Mouse (Mus musculus) testis, postnatal 10 days (tissue): ENCODE results near the gene Pax6.

Experiments used
- DNase-seq: peaks from one replicate; pipeline ENCODE4 v3.0.0; 2021; ENCODE audit warnings: low spot score

Gene Pax6

DNA sequence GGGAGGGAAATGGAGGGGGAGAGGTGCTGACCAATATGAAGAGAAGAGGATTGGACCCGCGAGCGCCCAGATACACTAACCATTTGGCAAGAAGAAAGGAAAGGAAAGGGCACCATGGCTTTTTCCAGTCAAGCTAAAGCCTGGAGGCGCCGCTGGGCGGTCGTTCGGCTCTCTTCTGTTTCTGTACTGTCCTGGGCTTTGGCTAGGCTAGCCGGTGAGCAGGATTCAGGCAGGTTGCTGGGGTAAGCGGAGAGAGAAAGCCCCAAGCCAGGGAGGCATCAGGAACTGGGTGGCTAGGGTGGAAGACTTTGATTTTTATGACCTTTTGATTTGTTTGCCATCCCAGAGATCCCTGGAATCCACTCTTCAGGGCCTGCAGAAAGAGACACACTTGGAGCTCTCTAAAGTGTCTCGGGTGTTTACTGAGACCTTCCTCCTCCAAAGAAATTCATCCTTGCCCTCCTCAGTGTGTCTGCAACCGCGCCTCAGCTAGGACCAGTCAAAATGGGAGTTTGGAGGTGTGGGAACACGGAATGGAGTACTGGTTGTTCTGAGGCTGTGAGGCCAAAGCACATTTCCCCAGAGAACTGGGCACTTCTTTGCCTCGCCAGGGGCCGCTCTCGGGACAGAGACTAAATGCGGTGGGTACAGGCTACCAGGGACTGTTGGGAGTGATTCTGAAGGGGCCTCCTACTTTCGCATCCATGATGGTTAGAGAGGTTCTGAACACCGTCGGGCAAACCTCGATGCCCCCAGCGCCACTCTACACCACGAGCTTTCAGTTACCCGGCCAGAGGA is 3.3 kb downstream of the Pax6 start:
- DNase-seq, result no peak

DNA sequence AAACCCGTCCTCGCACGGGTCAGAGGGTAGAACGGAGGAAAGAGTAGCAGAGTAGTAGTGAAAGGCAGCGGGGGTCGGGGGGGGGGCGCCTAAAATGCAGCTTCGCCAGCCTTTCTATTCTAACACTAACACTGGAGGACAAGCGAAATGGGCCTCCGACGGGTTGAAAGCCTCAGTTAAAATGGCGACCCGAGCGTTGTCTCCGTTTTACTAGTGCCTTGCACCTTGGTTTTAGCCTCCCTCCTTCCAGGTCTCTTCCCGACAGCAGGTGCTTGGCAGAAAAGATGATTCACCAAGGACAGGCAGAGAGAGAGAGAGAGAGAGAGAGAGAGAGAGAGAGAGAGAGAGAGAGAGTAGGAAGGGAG is 3.9 kb downstream of the Pax6 start:
- DNase-seq, result no peak

DNA sequence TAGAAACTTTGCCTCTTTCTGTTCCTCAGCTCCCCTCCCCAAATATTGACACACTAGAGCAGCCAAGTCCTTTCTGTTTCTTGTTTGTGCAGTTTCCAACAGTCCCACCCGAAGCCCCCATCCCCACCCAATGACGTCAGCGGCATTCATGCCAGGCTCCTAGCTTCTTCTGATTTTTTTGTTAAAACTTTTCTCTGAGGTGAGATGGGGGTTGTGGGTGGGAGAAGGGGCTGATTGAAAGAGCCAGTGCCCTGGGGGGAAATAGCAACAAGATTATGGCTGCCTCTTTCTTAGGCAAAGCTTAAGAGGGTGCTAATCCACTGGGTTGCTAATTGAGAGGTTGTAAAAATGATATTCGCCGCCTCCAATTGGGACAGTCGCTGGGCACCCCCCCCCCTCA is 4.4 kb downstream of the Pax6 start:
- no peak for DNase-seq

DNA sequence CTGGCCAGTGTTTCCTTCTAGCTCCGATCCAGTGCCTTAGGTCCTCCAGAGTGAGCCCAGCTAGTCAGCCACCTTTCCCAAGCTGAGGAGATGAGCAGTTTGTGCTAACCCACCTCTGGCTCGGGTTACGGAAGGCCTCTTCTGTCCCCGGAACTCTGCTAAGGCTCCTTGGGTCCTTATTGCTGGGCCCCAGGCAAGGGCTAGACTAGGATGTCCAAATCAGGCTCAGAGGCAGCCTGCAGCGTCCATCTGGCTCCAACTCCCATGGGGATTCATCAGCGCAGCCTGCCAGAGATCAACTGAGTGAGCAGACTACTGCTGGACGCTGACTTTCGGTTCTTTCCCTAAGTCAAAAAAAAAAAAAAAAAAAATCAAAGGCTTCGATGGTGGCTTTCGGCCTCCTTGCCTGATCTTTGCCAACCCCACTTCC is 4.9 kb downstream of the Pax6 start:
- DNase-seq, result no peak

DNA sequence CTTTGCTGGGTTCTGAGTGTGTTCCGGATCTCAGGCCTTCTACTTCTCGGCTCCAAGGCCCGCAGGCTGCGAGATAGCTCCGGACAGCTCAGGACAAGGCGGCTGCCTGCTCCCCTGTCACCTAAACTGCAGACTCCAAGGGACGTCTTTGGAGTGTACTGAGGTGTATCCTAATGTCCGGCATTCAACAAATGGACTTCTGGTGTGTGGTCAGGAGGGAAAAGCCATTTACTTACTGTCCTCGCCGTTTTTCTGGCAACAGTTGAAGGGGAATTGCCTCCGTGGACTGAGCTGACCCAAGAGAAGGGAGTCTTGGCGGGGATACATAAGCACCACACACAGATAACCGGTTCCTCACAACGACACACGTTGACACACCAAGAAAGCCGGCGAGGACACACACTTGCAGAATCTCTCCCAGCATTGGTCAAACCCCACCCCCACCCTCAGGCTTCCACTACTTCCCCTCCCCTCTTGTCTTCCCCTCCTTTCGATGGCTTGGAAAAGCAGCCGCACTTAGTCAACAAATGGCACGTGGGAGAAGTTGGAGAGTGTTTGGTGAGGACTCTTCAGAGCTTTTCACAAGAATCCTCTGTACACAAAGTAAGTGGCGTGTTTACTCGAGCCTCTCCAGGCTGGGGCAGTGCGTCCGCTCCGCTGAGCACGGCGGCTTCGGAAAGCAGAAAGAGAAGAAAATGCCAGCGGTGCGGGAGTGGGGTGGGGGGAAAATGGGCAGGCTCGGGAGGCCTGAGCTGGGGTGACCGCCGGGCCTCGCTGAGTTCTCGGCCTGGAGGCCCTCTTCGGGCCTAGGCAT is 5.6 kb downstream of the Pax6 start:
- DNase-seq, result no peak

DNA sequence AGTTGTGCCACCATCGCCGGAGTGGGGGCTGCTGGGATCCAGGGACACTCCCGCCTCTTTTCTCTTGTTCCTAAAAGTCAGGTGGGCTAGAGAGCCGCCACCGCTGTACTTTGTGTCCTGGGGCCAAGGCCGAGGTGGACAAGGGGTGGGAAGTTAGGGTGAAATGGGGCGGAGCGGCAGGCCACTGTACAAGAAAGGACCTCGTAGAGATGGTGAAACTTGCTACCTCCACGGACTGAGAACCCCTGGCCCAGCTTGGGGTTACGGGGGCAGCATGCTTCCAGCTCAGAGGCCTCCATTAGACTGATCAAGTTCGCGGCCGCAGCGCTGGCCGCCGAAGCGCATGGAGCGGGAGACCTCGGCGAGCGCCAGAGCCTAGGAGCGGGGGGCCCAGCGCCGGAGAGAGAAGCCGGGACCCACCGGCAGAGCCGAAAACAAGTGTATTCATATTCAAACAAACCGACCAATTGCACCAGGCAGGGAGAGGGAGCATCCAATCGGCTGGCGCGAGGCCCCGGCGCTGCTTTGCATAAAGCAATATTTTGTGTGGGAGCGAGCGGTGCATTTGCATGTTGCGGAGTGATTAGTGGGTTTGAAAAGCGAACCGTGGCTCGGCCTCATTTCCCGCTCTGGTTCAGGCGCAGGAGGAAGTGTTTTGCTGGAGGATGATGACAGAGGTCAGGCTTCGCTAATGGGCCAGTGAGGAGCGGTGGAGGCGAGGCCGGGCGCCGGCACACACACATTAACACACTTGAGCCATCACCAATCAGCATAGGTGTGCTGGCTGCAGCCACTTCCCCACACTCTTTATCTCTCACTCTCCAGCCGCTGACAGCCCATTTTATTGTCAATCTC is 6.4 kb downstream of the Pax6 start:
- DNase-seq, result peak; percentile 61

DNA sequence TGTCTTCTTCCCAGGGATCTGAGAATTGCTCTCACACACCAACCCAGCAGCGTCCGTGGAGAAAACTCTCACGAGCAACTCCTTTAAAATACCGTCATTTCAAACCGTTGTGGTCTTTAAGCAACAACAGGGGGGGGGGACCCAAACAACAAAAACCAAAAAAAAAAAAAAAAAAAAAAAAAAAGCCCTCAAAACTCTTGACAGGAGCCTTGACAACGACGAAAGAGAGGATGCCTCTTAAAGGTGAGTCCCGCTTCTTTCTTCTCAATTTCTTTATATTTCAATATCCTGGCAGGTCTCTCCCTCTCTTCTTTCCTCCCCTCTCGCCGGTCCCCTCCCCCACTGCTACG is 7.0 kb downstream of the Pax6 start:
- no peak for DNase-seq

DNA sequence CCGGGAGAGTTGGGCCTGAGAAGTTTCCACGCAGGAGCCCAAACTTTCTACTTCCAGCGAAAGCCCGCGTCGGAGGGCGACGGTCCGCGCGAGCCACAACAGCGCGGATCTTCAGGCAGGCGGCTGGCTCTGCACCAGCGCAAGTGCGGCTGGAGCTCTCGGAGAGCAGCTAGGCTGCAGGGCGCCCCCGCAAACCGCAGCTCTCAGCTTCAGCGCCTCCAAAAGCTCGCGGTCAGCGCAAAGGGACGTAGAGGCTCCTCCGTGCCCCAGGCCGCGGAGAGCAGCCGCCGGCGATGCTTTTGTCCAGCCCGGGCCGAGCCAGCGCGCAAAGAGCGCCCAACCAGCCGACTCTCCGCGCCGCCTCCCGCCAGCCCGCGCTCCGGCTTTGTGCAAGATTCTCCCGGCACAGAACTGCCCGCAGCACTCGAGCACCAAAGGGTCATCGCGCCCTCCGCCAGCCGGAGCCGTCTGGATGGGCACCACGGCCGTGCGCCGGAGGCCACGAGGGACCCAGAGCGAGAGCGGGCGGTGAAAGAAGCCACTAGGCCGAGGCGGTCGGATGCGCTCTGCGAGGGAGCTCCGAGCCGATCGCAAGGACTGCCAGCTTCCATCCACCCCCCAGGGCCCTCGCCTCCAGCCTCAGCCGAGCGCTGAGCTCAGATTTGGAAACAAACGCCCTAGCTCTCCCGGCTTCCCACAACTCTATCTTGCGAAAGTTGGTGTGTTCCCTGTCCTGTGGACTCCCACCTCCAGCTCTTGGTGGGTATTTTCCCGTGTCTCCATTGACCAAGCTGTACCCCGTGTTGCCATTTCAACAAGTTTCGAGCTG is 7.6 kb downstream of the Pax6 start:
- DNase-seq, result peak; percentile 63

DNA sequence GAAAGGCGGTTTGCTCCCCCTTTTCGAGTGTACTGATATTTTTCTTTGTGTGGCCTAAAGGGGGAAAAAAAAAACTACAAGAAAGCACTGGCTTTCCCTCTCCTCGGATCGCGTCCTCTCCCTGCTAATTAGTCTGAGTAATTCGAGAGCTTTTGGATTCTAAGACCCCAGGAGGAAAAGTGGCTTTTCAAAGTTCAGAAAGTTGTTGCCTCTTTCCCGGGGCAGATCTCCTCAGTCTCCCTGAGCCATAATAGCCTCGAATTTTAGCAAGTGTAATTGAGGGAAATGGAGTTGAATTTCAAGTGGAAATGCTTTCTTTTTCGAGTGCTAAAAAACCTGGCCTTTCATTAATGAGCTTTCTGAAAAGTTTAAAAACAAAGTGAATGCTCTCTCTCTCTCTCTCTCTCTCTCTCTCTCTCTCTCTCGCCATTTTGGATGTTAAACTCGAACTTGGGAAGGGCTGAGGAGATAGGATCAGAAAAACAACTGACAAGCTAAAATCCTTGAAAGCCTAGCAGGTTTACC is 8.3 kb downstream of the Pax6 start:
- DNase-seq, result no peak

DNA sequence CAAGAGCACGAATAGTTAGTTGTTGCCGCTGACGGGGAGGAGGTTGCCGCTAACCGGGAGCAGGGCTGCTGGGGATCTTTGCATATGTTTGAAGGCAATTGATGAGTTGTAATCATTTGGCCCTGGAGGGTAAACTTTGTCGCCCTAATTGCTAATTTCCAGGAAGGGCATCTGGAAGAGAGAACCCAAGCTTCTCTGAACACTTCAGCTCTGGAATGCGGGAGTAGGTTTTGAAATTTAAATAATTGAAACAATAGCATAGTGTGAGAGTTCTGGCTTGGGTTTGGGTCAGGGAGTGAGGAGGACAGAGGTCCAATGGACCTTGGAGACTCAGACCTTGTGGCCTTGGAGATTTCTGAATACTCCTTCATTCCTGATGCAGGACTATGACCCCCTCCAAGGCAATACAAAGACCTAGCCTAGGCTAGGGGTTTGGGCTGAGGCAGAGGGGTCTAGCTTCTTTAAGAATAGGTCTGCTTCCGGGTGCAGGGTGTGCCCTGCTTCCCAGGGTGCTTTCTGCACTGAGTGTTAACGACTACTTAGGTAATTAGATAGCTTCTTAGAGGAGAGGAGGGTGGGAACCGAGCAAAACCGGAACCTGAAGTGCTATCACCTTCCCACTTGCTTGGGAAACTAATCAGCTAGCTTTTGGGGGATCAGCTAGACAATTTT is 8.9 kb downstream of the Pax6 start:
- DNase-seq, result peak; percentile 25

DNA sequence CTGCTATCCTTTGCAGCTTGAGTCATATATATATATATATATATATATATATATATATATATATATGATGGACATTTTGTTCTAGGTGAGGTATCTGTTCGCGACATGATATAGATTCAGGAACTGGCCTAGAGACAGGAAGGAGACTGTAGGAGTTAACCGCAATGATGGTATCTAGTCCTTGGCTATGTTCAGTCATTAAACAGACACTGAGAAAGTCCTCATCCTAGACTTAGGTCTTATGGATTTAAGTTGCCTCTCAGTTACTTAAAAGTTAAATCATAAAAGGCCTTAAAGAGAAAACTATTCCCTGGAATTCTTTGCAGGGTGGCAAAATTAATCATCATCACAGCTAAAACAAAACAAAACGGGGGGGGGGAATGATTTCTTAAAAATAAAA is 9.6 kb downstream of the Pax6 start:
- no peak for DNase-seq

DNA sequence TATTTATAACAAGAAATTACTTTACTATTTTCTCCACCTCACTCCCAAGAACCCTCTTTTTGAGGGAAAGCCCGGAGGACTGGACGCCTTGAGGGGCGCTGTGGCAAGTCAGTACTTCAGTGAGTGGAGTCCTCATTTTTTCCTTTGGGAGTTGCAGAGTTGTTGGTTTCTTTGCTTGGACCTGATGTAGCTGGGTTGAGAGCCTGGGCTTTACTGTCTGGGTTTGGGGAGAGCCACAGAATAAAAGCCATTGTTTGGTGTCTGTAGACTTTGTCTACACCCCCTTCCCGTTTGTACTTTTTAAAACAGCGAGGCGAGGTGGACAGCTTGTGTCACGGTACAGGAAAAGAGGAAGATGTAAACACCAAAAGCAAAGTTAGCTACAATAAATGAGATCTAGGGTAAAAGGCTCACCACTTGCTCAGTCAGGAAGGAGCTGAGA is 10.2 kb downstream of the Pax6 start:
- DNase-seq, result peak; percentile 28

DNA sequence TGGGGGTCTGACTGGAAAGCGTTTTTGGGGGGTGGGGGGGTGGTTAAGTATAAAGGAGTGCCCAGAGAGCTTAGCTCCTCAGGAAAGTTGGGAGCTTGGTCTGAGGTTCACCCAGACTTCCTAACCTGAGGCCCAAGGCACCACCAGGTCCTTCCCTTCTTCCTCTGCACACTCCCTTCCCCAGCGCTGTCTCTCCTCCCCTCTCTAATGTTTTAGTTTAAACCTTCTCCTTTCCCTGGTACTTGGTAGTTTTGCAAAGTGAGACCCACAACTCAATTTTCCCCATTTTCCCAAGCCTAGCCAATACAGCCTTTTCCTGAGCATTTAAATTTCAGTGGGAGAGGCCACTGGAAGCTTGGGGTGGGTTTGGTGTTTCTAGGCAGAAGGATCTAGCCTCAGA is 10.6 kb downstream of the Pax6 start:
- peak; percentile 16 for DNase-seq

DNA sequence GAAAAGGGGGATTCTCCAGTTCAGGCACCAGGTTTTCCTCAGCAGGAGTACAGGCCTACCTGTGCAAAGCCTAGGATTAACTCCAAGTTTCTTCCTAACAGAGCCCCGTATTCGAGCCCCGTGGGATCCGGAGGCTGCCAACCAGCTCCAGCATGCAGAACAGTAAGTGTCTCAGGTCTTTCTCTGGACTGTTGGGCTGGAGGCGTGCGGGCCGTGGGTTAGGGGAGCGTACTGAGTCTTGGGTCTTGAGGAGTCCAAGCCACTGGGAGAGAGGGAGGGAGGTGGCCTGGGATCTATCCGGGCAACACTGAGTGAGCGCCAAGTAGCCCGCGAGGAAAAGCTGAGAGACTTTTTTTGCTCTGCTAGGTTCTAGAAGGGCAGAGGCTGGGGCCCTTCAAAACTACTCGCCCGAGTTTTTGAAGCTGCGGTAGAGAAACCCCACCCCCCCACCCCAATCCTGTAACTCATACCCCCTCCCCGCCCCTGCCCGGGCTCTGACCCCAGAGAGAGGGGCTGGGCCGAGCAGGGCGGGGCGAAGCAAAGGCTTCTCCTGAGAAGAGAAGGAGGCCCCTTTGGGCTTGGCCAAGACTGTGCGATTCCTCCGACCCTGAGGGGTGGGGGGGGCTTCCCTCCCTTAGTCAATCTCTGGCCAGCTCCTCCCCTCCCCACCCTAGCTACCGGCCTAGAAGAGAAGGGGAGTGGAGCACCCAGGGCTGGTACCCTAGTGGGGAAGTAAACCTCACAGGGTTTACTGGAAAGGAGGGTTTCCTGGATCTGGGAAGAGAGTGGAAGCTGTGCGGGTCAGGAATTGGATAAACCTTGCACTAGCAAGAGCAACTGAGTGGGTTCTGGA is 11.7 kb downstream of the Pax6 start:
- DNase-seq, result peak; percentile 40

DNA sequence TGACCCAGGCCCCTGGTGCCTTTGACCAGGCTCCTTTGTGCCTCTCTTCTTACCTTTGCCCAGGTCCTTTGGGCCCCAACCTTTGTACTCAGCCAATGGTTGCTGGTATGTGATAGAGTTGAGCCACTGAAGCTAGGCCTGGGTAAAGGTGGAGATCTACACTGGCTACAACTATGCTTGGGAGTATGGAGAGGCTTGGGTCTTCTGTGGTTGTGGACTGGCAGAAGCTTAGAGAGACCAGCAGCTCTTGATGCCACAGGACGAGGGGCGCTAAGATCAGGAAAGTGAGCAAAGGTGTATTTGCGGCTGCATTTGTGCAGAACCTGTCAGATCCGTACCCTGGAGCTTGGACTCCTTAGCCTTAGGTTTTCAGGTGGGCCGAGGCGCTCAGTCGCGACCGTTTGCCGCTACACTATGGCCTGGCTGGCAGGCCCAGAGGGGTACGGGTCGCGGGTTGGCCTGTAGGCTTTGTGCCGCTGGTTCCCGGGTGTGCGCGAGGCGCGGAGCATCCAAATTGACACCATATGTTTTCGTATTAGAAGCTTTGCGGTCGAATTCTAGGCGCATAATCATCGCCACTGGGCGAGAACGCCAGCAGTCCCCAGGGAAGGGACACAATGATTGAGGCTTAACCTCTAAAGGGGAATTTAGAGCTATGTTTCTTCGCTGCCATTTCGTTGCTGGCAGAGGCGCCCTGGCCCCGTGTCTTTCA is 12.5 kb downstream of the Pax6 start:
- DNase-seq, result peak; percentile 37

DNA sequence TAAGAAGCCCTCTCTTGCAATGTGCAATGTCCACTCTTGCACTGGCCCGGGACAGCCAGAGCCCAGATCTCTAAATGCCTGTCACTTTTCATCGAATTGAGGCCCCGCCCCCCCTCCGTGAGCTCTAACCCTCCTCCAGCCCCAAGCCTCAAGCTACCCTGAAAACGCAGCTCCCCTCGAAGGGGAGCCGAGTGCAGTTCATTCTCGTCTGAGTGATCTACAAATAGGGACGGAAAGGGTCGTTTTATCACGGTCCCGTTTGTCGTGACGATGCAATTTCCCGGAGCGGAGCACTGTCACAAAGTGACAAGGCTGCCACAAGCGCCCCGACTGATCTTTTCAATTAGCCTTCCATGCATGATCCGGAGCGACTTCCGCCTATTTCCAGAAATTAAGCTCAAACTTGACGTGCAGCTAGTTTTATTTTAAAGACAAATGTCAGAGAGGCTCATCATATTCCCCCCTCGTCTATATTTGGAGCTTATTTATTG is 13.4 kb downstream of the Pax6 start:
- DNase-seq, result peak; percentile 36

DNA sequence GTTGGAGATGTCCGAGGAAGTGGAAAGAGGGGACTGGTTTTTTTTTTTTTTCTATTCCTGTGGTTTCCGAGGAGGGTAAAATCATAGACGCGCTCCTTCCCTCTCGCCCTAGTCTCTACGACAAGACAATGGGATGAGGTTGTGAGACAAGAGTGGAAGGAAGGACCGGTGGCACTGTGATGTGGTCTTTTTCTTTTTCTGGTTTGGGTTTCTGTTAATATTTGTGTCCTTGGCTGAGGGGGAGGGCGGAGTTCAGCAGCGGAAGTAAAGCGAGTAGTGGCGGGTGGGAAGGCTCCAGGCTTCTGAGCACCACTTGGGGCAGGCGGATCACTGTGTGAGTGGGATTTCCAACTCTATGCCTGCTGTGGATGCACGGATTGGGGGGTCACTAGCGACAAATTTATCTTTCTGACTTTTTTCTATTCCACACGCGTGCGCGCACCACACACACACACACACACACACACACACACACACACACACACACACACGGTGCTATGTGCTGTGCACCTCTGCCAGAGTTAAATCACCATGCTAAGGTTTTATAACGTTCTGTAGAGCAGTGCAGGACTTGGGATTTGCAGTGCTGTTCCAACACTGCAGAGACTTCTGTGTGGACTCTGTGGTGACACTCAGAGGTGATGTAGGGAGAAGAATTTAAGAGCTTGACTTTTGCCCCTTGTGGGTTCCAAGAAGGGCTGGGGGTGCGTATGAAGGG is 14.1 kb downstream of the Pax6 start:
- DNase-seq, result peak; percentile 37

DNA sequence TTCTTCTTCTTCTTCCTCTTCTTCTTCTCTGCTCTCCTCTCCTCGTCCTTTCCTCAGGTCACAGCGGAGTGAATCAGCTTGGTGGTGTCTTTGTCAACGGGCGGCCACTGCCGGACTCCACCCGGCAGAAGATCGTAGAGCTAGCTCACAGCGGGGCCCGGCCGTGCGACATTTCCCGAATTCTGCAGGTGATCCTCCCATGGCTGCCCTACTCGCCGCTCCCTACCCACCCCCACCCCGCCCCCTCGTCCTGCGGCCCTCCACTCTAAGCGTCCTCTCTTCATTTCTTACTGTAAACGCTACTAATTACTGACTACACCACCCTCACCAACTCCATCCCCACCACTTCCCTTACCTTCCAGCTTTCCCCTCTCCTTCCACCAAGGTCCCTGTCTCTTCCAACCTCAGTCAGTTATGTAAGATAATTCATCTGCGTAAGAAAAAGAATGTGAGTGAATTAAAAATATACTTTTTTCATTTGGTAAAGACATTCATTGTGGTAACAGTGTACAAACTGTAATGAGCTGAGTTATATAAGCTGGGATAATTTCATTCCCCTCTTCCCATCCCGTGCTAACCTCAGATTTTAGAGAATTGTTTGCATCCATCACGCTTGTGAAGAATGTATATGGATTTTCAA is 15.2 kb downstream of the Pax6 start:
- DNase-seq, result no peak
